Mouse (Mus musculus): ENCODE results near the gene Atox1.

- no peak for TF ChIP-seq POLR2A (IDR thresholded peaks at IDR 0.05; ENCODE audit: low read depth, low read length)
- no peak for TF ChIP-seq CTCF (IDR thresholded peaks at IDR 0.05; ENCODE audit: borderline replicate concordance, insufficient read depth, low read length)
Measured at GRCm38 (mm10) chr11:55496158-55496557, 35.1 kb upstream of the Atox1 start.

Data from embryonic fibroblast, embryonic 13.5 days (primary cell).